Mouse (Mus musculus) heart, adult 2 months (tissue): Measurements from ENCODE around the gene Hspa2. TPM values are rescaled to one million over a fixed set of nuclear protein-coding genes. Genes with fewer than 3 reads are reported as not detected.

Experiments used
- DNase-seq, 2 experiments: peaks; one replicate each; pipeline ENCODE4 v3.0.0; 2021
- H3K27ac ChIP-seq: fragments of 200-600 bp; 2 replicates; pipeline ENCODE4 v1.8.1; 2022
- H3K27me3 ChIP-seq: fragments of 200-500 bp; 2 replicates; pipeline ENCODE4 v1.6.1; 2012; ENCODE audit warnings: mild to moderate bottlenecking, low read length, inconsistent platforms, mixed read lengths; ENCODE audit not compliant: control insufficient read depth, insufficient read depth
- H3K36me3 ChIP-seq: fragments of 200-500 bp; 2 replicates; pipeline ENCODE4 v1.6.1; 2012; ENCODE audit warnings: low read length, inconsistent platforms; ENCODE audit not compliant: control insufficient read depth, insufficient read depth
- H3K4me1 ChIP-seq: fragments of 200-500 bp; 2 replicates; pipeline ENCODE4 v1.6.1; 2011; ENCODE audit warnings: low read length; ENCODE audit not compliant: control insufficient read depth, insufficient read depth
- H3K4me3 ChIP-seq: fragments of 200-600 bp; 2 replicates; pipeline ENCODE4 v1.8.1; 2022
- H3K79me2 ChIP-seq: fragments of 200-500 bp; replicated peaks from 2 replicates; pipeline ENCODE4 v1.6.1; 2012; ENCODE audit warnings: mild to moderate bottlenecking, inconsistent platforms, low read length, moderate library complexity, mixed read lengths; ENCODE audit not compliant: control insufficient read depth, insufficient read depth
- H3K9ac ChIP-seq: fragments of 200-500 bp; 2 replicates; pipeline ENCODE4 v1.6.1; 2012; ENCODE audit warnings: low read depth, mild to moderate bottlenecking, control low read depth, inconsistent platforms, low read length, mixed read lengths
- CTCF ChIP-seq: fragments of 200-600 bp; IDR thresholded peaks from 2 replicates; pipeline ENCODE4 v1.8.1; 2022; ENCODE audit warnings: antibody characterized with exemption, mild to moderate bottlenecking, moderate library complexity
- EP300 ChIP-seq: fragments of 200-500 bp; IDR thresholded peaks from 2 replicates; pipeline ENCODE4 v1.6.1; 2011; ENCODE audit warnings: low read depth, low read length, control low read depth; ENCODE audit not compliant: insufficient read depth
- POLR2A ChIP-seq: fragments of 200-500 bp; IDR thresholded peaks from 2 replicates; pipeline ENCODE4 v1.6.1; 2011; ENCODE audit warnings: mild to moderate bottlenecking, low read depth, low read length, control low read depth; ENCODE audit not compliant: insufficient read depth
- WGBS: fragments of 180-500 bp; shearing (Covaris S2); methylation state at CpG from one replicate; pipeline ENCODE4 v1.1.7; 2018; 5-methylcytosine and 5-hydroxymethylcytosine counted together
- intact Hi-C: fragments of 180-260 bp; cut with DNase I; formaldehyde crosslinking; loops from one replicate; pipeline ENCODE4 v1.15.1; 2025
- polyA plus RNA-seq: library from polyadenylated mRNA; depleted of rRNA; stranded (reverse); fragments of >200 nt; gene quantifications from 2 replicates; pipeline ENCODE4 v1.2.3, GENCODE M21; 2012
- total RNA-seq, 2 experiments: library from RNA; stranded (reverse); gene quantifications; 2 replicates each; pipeline ENCODE4 v1.2.3; 2021

Hspa2 gene
- total and polyA plus RNA-seq, 3 experiments = 5.0 to 7.7 (median 5.1) TPM

GRCm38 (mm10) chr12:76370831-76371571, 33.0 kb upstream of the Hspa2 start:
- Histone ChIP-seq H3K9ac (peak overlapping the region; percentile 93), H3K27me3 (no peaks in the 10 kb centered on the region), H3K36me3 (peaks cover 2% of the 10 kb centered on the region), H3K27ac (peak overlapping the region; percentile 99), H3K4me1 (peaks cover 14% of the 10 kb centered on the region), H3K4me3 (peak overlapping the region; percentile 65), H3K79me2 (peaks cover 3% of the 10 kb centered on the region; the same call in 1 of the 2 replicates)
- under 1% methylated on average over 62 of the region's 63 CpGs for WGBS
- DNase-seq = peak; percentile 88 to 90
- intact Hi-C loops = loop anchor here (1.0 kb wide), 1 partner anchor 33 kb away; the partner anchor contains the start of gene Hspa2
- TF ChIP-seq EP300 = 0 out of 2 replicates have a peak, but pooled peaks have one; percentile 37
- peak; percentile 48 for TF ChIP-seq POLR2A
- TF ChIP-seq CTCF = peak; percentile 30; the same call in 1 of the 2 replicates

DNA sequence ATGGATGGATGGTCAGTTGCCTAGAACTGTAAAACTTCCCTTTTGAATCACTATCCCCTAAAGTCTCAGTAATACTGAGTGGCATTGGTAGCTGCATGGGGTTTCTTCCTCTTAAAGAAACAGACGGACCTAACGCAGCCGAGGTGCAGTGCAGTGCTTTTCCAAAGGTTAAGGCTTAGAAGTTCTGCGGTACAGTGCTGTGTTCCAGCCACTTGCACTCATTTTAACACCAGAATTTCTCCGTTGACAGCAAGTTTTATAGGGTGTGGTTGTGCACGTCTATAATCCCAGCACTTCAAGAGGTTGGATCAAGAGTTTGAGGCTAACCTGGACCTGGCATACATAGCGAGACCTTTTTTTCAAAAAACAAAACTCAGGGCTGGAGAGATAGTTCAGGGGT, 31.9 kb upstream of the Hspa2 start:
- H3K27ac ChIP-seq = no peak overlapping the region
- TF ChIP-seq EP300 (no peak), POLR2A (no peak), CTCF (no peak)
- H3K36me3 ChIP-seq = peaks cover 2% of the 10 kb centered on the region
- H3K9ac ChIP-seq = peak overlapping the region; percentile 8; the same call in 1 of the 2 replicates
- no peaks in the 10 kb centered on the region for H3K27me3 ChIP-seq
- intact Hi-C loops = no loop called here
- peaks cover 4% of the 10 kb centered on the region for H3K79me2 ChIP-seq
- H3K4me1 ChIP-seq = peaks cover 15% of the 10 kb centered on the region
- no peak for DNase-seq
- no peak overlapping the region for H3K4me3 ChIP-seq
- WGBS = 35% methylated on average over 7 of the region's 7 CpGs

GRCm38 (mm10) chr12:76372881-76373818, 30.8 kb upstream of the Hspa2 start:
- Histone ChIP-seq H3K27me3 (no peaks in the 10 kb centered on the region), H3K4me3 (no peak overlapping the region), H3K9ac (0 out of 2 replicates have a peak overlapping the region, but pooled peaks have one; percentile 2), H3K79me2 (peaks cover 10% of the 10 kb centered on the region), H3K4me1 (peaks cover 13% of the 10 kb centered on the region), H3K27ac (no peak overlapping the region), H3K36me3 (peaks cover 2% of the 10 kb centered on the region)
- TF ChIP-seq CTCF = peak; percentile 33
- TF ChIP-seq EP300 = no peak
- no peak for TF ChIP-seq POLR2A
- DNase-seq = no peak
- intact Hi-C loops = no loop called here
- WGBS = 78% methylated on average over 5 of the region's 7 CpGs

- TF ChIP-seq CTCF (no peak), EP300 (no peak), POLR2A (no peak)
- peaks cover 10% of the 10 kb centered on the region for H3K4me1 ChIP-seq
- H3K79me2 ChIP-seq = peaks cover 11% of the 10 kb centered on the region
- DNase-seq = no peak
- H3K4me3 ChIP-seq = no peak overlapping the region
- H3K27ac ChIP-seq = no peak overlapping the region
- WGBS = 67% methylated on average over 6 of the region's 6 CpGs
- H3K36me3 ChIP-seq = peaks cover 2% of the 10 kb centered on the region
- no peaks in the 10 kb centered on the region for H3K27me3 ChIP-seq
- intact Hi-C loops = no loop called here
- H3K9ac ChIP-seq = no peak overlapping the region
These were observed 30.0 kb upstream of the Hspa2 start for GRCm38 (mm10) chr12:76373991-76374390.

GRCm38 (mm10) chr12:76374911-76375310, 29.1 kb upstream of the Hspa2 start:
- peaks cover 10% of the 10 kb centered on the region for H3K4me1 ChIP-seq
- no peak overlapping the region for H3K27ac ChIP-seq
- no peak for TF ChIP-seq EP300
- no peaks in the 10 kb centered on the region for H3K27me3 ChIP-seq
- intact Hi-C loops = no loop called here
- H3K79me2 ChIP-seq = peaks cover 11% of the 10 kb centered on the region
- 76% methylated on average over 4 of the region's 4 CpGs for WGBS
- no peak for DNase-seq
- no peak overlapping the region for H3K9ac ChIP-seq
- peaks cover 2% of the 10 kb centered on the region for H3K36me3 ChIP-seq
- no peak overlapping the region for H3K4me3 ChIP-seq

GRCm38 (mm10) chr12:76375506-76375905, 28.5 kb upstream of the Hspa2 start:
- 77% methylated on average over 3 of the region's 3 CpGs for WGBS
- H3K9ac ChIP-seq = no peak overlapping the region

More at GRCm38 (mm10) chr12:76375506-76375905, 28.5 kb upstream of the Hspa2 start:
- intact Hi-C loops = no loop called here
- Histone ChIP-seq H3K79me2 (peaks cover 11% of the 10 kb centered on the region), H3K27ac (no peak overlapping the region), H3K27me3 (no peaks in the 10 kb centered on the region), H3K36me3 (peaks cover 2% of the 10 kb centered on the region), H3K4me3 (no peak overlapping the region), H3K4me1 (peaks cover 10% of the 10 kb centered on the region)
- TF ChIP-seq CTCF = no peak
- DNase-seq = no peak
